Mouse (Mus musculus) gastrocnemius, adult 2 months (tissue): ENCODE data around the gene Ssbp3. TPM values are rescaled to one million over a fixed set of nuclear protein-coding genes. Genes with fewer than 3 reads are reported as not detected.
A peak's percentile ranks its signal among the peaks of the same experiment; 100 is the strongest.

ENCODE experiments used
- DNase-seq: peaks from one replicate; pipeline ENCODE4 v3.0.0; 2022
- H3K27ac ChIP-seq: fragments of 200-600 bp; 2 replicates; pipeline ENCODE4 v1.8.1; 2022; ENCODE audit warnings: mild to moderate bottlenecking
- H3K4me3 ChIP-seq: fragments of 200-600 bp; 2 replicates; pipeline ENCODE4 v1.8.1; 2022; ENCODE audit warnings: mild to moderate bottlenecking, moderate library complexity
- CTCF ChIP-seq: fragments of 200-600 bp; IDR thresholded peaks from 2 replicates; pipeline ENCODE4 v1.8.1; 2022; ENCODE audit warnings: antibody characterized with exemption, mild to moderate bottlenecking, moderate library complexity
- intact Hi-C: fragments of 180-260 bp; cut with DNase I; formaldehyde crosslinking; loops from one replicate; pipeline ENCODE4 v1.15.1; 2025
- total RNA-seq, 2 experiments: library from RNA; stranded (reverse); gene quantifications; 2 replicates each; pipeline ENCODE4 v1.2.3; 2021

The Ssbp3 gene
- total RNA-seq, 2 experiments from 2014 or later = 23.7 to 30.0 TPM

GRCm38 (mm10) chr4:107064394-107065098 is 154.0 kb downstream of the Ssbp3 start:
- intact Hi-C loops = loop anchor here (5.0 kb wide), 2 partner anchors 98 to 157 kb away; no protein-coding TSS in a partner anchor
- TF ChIP-seq CTCF = no peak
- no peak for DNase-seq
- Histone ChIP-seq H3K27ac (no peak overlapping the region), H3K4me3 (no peak overlapping the region)

- intact Hi-C loops = loop anchor here (2.0 to 5.0 kb wide), 3 partner anchors 96 to 228 kb away; no protein-coding TSS in a partner anchor
Observed at GRCm38 (mm10) chr4:107066252-107067124, 156.0 kb downstream of the Ssbp3 start, which contains the start of the genes Mrpl37 and Cyb5rl. Gene Mrpl37, minus strand, starts transcription at chr4:107066868. Gene Cyb5rl, plus strand, starts transcription at chr4:107066988.

DNA sequence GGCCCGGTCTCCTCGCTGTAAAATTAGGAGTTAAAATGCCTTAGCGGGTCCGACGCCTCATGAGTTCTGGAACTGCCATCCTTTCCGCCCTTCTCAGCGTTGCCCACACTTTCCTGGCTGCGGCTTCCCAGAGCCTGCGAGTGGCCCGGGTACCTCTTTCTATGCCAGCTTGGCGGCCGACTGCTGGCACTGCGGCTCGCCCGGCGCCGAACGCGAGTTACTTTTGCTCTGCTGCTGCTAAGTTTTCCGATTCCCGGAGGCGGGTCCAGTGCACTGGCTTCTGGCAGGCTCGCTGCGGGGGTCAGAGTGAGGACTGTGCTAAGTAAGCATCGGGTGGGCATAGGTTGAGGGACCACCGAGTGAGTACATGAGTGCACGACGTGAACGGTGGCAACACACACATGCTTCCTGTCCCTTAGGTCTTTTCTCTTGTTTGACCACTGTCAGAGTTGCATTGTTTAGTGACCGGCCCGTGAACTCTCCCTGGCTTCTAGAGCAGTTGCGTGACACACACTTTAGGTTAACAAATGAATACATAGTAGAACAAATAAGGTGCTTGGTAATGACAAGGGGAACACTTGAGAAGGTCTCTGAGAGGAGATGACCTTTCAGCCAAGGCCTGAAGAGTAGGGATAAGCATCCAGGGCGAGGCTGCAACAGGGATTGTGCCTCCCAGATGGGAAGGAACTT is 156.8 kb downstream of the Ssbp3 start:
- intact Hi-C loops = loop anchor here (2.0 to 5.0 kb wide), 3 partner anchors 95 to 228 kb away; no protein-coding TSS in a partner anchor
- peak; percentile 78 for DNase-seq
- TF ChIP-seq CTCF = peak; percentile 8; the same call in 1 of the 2 replicates
- Histone ChIP-seq H3K4me3 (peak overlapping the region; percentile 95), H3K27ac (peak overlapping the region; percentile 96)

More at GRCm38 (mm10) chr4:107066252-107067124, 156.0 kb downstream of the Ssbp3 start, which contains the start of the genes Mrpl37 and Cyb5rl:
- peak; percentile 95 for DNase-seq
- Histone ChIP-seq H3K27ac (peak within 1 kb of the TSS; percentile 96), H3K4me3 (peak within 1 kb of the TSS; percentile 95)
- no peak for TF ChIP-seq CTCF

DNA sequence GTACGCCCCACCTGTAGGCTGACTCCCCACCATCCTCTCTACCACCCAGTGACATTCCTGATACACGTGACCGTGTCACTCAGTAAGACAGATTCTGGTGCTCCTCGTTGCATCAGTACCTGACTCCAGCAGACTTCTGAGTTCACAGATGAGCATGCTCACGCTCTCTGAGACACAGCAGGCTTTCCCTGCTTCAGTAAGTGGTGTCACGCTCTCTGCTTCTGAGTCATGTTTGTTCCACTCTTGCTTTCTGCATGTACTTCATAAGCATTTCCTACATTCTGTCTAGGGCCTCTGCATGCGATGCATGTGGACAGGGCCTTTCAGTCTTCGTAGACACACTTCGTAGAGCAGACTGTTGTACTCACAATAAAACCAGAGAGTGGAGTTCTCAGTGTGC is 161.8 kb downstream of the Ssbp3 start:
- Histone ChIP-seq H3K27ac (no peak overlapping the region), H3K4me3 (no peak overlapping the region)
- no peak for DNase-seq
- TF ChIP-seq CTCF = no peak
- intact Hi-C loops = no loop called here

- TF ChIP-seq CTCF = no peak
- intact Hi-C loops = no loop called here
- Histone ChIP-seq H3K27ac (no peak overlapping the region), H3K4me3 (no peak overlapping the region)
- DNase-seq = no peak
Observed at GRCm38 (mm10) chr4:107075456-107075855, 165.0 kb downstream of the Ssbp3 start.

DNA sequence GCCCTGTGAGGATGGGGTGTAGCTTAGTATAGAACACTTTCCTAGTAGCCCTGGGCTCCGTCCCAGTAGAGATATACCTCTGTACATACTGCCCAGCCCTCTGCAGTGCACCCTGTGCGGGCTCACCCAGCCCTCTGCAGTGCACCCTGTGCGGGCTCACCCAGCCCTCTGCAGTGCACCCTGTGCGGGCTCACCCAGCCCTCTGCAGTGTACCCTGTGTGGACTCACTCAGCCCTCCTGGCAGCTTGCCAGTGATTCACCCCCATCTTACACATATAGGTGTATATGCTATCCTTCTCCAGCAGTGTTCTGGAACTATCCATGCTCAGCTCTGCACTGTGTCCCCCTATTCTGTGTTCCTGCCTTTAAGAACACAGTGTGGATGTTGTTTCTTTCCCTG is 168.4 kb downstream of the Ssbp3 start:
- H3K27ac ChIP-seq = no peak overlapping the region
- H3K4me3 ChIP-seq = no peak overlapping the region
- DNase-seq = no peak
- TF ChIP-seq CTCF = no peak
- intact Hi-C loops = no loop called here

DNA sequence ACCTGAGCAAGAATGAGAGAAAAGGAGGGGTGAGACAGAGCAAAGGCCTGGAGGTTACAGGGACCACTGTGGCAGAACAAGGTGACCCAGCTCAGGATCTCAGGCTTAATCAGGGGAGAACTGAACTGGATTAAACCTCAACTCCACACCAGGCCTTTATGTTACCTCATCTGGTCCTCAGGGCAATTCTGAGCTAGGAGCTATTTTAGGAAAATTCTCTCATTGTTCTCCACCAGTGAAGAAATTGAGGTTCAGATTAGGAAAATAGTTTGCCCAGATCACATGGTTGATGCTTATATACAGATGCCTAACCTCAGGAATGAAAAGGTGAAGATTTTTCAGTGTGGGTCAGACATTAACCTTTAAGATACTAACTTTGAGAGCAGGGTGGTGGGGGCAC is 169.2 kb downstream of the Ssbp3 start:
- intact Hi-C loops = no loop called here
- Histone ChIP-seq H3K4me3 (no peak overlapping the region), H3K27ac (no peak overlapping the region)
- no peak for TF ChIP-seq CTCF
- DNase-seq = no peak

DNA sequence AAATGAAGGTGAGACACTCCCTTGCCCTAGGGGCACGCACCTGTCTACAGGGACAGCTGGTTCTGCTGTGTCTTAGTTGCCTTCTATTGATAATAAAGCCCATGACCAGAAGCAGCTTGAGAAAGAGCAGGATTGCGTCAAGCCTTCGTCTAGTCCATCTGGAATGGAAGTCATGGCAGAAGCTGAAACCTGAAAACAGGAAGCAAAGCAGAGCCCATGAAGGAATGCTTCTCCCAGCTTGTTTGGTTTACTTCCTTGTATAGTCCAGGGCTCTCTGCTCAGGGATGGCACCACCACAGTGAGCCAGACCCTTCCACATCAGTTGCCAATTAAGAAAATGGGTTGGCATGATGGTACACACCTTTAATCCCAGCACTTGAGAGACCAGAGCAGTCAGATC is 171.7 kb downstream of the Ssbp3 start:
- intact Hi-C loops = no loop called here
- no peak for DNase-seq
- TF ChIP-seq CTCF = no peak
- Histone ChIP-seq H3K27ac (no peak overlapping the region), H3K4me3 (no peak overlapping the region)

DNA sequence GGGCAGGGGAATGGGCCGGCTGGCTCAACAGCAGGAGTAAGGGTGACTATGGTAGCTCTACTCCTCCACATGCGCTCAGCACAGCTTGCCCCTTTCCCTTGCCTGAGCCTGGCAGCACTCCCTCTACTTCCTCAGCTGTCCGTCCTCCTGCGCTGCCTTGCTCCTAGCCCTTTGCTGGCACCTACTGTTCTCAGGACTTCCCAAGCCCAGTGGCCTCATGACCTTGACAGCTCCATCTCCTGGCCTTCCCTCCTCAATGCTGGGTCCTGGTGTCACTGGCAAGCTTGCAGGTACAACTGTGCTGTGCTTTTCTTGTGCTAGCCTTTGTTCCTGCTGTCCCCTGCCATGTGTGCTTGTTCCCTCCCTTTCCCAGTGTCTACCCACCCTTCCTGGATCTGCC is 172.6 kb downstream of the Ssbp3 start:
- Histone ChIP-seq H3K27ac (no peak overlapping the region), H3K4me3 (no peak overlapping the region)
- DNase-seq = no peak
- TF ChIP-seq CTCF = no peak
- intact Hi-C loops = no loop called here

- DNase-seq = no peak
- H3K4me3 ChIP-seq = no peak overlapping the region
- intact Hi-C loops = no loop called here
- TF ChIP-seq CTCF = no peak
- H3K27ac ChIP-seq = no peak overlapping the region
Observed at GRCm38 (mm10) chr4:107084343-107084742, 173.8 kb downstream of the Ssbp3 start.

DNA sequence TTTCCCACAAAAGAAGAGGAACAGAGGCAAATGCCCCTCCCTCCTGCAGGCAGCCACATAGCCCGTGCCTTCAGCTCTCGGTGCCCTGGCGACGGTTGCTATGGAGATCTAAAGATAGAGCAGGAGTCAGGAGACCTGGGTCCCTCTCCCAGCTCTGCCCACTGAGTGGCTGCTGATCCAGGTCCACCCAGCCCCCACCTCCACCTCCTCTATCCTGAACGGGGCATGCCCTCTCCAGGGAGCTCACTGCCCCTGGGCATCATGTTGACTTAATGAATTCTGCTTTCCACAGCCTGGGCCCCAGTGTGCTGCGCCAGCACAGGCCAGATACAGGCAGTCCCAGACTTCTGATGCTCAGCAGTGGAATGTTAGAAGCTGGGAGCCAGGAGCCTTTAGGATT is 174.4 kb downstream of the Ssbp3 start:
- intact Hi-C loops = no loop called here
- DNase-seq = peak; percentile 44
- H3K27ac ChIP-seq = no peak overlapping the region
- TF ChIP-seq CTCF = no peak
- H3K4me3 ChIP-seq = no peak overlapping the region

DNA sequence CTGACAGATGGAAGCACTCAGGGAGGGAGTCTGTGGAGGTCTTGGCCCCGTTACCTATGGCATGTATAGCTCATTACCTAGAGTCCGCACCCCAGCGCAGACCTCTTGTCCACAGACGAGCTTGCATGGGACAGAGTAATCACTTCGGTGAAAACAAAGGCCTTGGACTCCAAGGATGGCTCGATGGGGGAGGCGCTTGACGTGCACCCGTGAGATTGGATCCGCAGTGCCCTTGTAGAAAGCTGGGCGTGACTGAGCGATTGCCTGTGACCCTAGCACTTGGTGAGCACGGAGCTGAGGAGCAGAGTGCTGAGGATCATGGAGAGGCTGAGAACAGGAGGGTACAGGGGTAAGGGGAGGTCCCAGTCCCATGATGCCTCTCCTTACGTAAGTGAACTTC is 181.2 kb downstream of the Ssbp3 start:
- no peak for DNase-seq
- no peak for TF ChIP-seq CTCF
- no peak overlapping the region for H3K4me3 ChIP-seq
- intact Hi-C loops = no loop called here
- no peak overlapping the region for H3K27ac ChIP-seq
